ENCODE assay signal across 8 mouse cellular contexts in genomic region chrX:56454671-56455371, GRCm38 (mm10). TPM values are rescaled to one million over a fixed set of nuclear protein-coding genes. Genes with fewer than 3 reads are reported as not detected.
DNase-seq lines count a peak whose midpoint lies in the region; ATAC-seq and TF ChIP-seq lines count a peak whose summit lies in the region.

Ints6l (plus strand) TSS chrX:56454857.

- no peaks in the 10 kb centered on the region for H3K36me3 ChIP-seq in embryonic facial prominence, embryonic 13.5 days
- no peaks in the 10 kb centered on the region; the same call in 1 of the 2 replicates for H3K36me3 ChIP-seq in heart, adult 2 months (ENCODE audit: control insufficient read depth, insufficient read depth, low read length)
- H3K36me3 ChIP-seq in limb, embryonic 13.5 days: no peaks in the 10 kb centered on the region
- H3K36me3 ChIP-seq in midbrain, embryonic 16.5 days (ENCODE audit: control insufficient read depth, insufficient read depth, low read length): no peaks in the 10 kb centered on the region

- no peak for TF ChIP-seq CTCF in heart, adult 2 months (IDR thresholded peaks at IDR 0.05)

- H3K27ac ChIP-seq in embryonic facial prominence, embryonic 13.5 days: peak within 1 kb of the TSS; percentile 95
- H3K27ac ChIP-seq in heart, adult 2 months: peak within 1 kb of the TSS; percentile 88
- H3K27ac ChIP-seq in limb, embryonic 13.5 days: peak within 1 kb of the TSS; percentile 97
- peak within 1 kb of the TSS; percentile 94 for H3K27ac ChIP-seq in midbrain, embryonic 16.5 days (ENCODE audit: low read length)

- H3K9ac ChIP-seq in embryonic facial prominence, embryonic 13.5 days: peak within 1 kb of the TSS; percentile 79
- H3K9ac ChIP-seq in heart, adult 2 months (ENCODE audit: low read depth, low read length): peak within 1 kb of the TSS; percentile 97
- H3K9ac ChIP-seq in limb, embryonic 13.5 days: peak within 1 kb of the TSS; percentile 79
- peak within 1 kb of the TSS; percentile 79 for H3K9ac ChIP-seq in midbrain, embryonic 16.5 days (ENCODE audit: low read depth, low read length)

- TF ChIP-seq EP300 in heart, adult 2 months (IDR thresholded peaks at IDR 0.05; ENCODE audit: insufficient read depth, low read depth, low read length): peak; percentile 56; the same call in 1 of the 2 replicates

- peak within 1 kb of the TSS; percentile 59 for H3K4me2 ChIP-seq in embryonic facial prominence, embryonic 13.5 days
- peak within 1 kb of the TSS; percentile 64 for H3K4me2 ChIP-seq in limb, embryonic 13.5 days (replicated peaks)
- H3K4me2 ChIP-seq in midbrain, embryonic 16.5 days (ENCODE audit: low read length): peak within 1 kb of the TSS; percentile 55

- ATAC-seq in embryonic facial prominence, embryonic 13.5 days (ENCODE audit: insufficient number of reproducible peaks, insufficient read depth, low FRiP score, low TSS enrichment, low read depth): peak; percentile 84
- ATAC-seq in limb, embryonic 13.5 days (ENCODE audit: low FRiP score, low read depth): peak; percentile 85
- peak; percentile 79 for ATAC-seq in midbrain, embryonic 16.5 days

- H3K4me3 ChIP-seq in embryonic facial prominence, embryonic 13.5 days: peak within 1 kb of the TSS; percentile 55
- peak within 1 kb of the TSS; percentile 69 for H3K4me3 ChIP-seq in heart, adult 2 months
- peak within 1 kb of the TSS; percentile 57 for H3K4me3 ChIP-seq in limb, embryonic 13.5 days
- H3K4me3 ChIP-seq in midbrain, embryonic 16.5 days (ENCODE audit: low read depth, low read length): peak within 1 kb of the TSS; percentile 58

- no peaks in the 10 kb centered on the region; the same call in 1 of the 2 replicates for H3K79me2 ChIP-seq in heart, adult 2 months (replicated peaks; ENCODE audit: control insufficient read depth, insufficient read depth, low read length)

- WGBS in embryonic facial prominence, embryonic 13.5 days: 16% methylated on average over 22 of the region's 22 CpGs
- 25% methylated on average over 22 of the region's 22 CpGs for WGBS in heart, adult 2 months
- 19% methylated on average over 22 of the region's 22 CpGs for WGBS in limb, embryonic 13.5 days
- 36% methylated on average over 20 of the region's 22 CpGs for WGBS in midbrain, embryonic 16.5 days

- DNase-seq in 3134 (ENCODE audit: extremely low read depth, insufficient read length, low spot score): peak; percentile 74
- peak; percentile 84 to 86 for DNase-seq in adrenal gland, postnatal 36 days
- DNase-seq in heart, adult 2 months: peak; percentile 82 to 84
- DNase-seq in kidney, adult 8-10 months: peak; percentile 83 to 84
- DNase-seq in spleen, postnatal 10 days (ENCODE audit: low spot score in 2 of 2): peak; percentile 72 to 80

- no peaks in the 10 kb centered on the region for H3K27me3 ChIP-seq in embryonic facial prominence, embryonic 13.5 days
- H3K27me3 ChIP-seq in heart, adult 2 months (ENCODE audit: control insufficient read depth, insufficient read depth, low read length): no peaks in the 10 kb centered on the region
- no peaks in the 10 kb centered on the region for H3K27me3 ChIP-seq in limb, embryonic 13.5 days
- H3K27me3 ChIP-seq in midbrain, embryonic 16.5 days (ENCODE audit: control insufficient read depth, insufficient read depth, low read depth, low read length): no peaks in the 10 kb centered on the region

- no peaks in the 10 kb centered on the region for H3K4me1 ChIP-seq in embryonic facial prominence, embryonic 13.5 days
- no peaks in the 10 kb centered on the region for H3K4me1 ChIP-seq in heart, adult 2 months (ENCODE audit: control insufficient read depth, insufficient read depth, low read length)
- no peaks in the 10 kb centered on the region for H3K4me1 ChIP-seq in limb, embryonic 13.5 days
- H3K4me1 ChIP-seq in midbrain, embryonic 16.5 days (ENCODE audit: control insufficient read depth, insufficient read depth, low read length): no peaks in the 10 kb centered on the region

- intact Hi-C loops in heart, adult 2 months (cut with DNase I): loop anchor here (1.0 to 5.0 kb wide), 2 partner anchors 19 to 32 kb away; no protein-coding TSS in a partner anchor

- TF ChIP-seq POLR2A in heart, adult 2 months (IDR thresholded peaks at IDR 0.05; ENCODE audit: insufficient read depth, low read depth, low read length): peak; percentile 99

- H3K9me3 ChIP-seq in embryonic facial prominence, embryonic 13.5 days: no peaks in the 10 kb centered on the region
- no peaks in the 10 kb centered on the region for H3K9me3 ChIP-seq in limb, embryonic 13.5 days
- no peaks in the 10 kb centered on the region for H3K9me3 ChIP-seq in midbrain, embryonic 16.5 days (replicated peaks; ENCODE audit: control insufficient read depth, low read length, poor library complexity, severe bottlenecking)

RNA-seq across cellular contexts. Expression of gene Ints6l, which starts in this region (rescaled TPM):
- total RNA-seq in adrenal gland, postnatal 36 days (2021): 10 to 100 TPM; 22.9 to 25.5 TPM
- 24.6 and 26.3 TPM in 2 replicates for polyA plus RNA-seq in embryonic facial prominence, embryonic 13.5 days (2015; fragmentation: Nextera tagmentation; extraction: Ambion mirVana)
- total RNA-seq in heart, adult 2 months (2021): 1 to 10 TPM; 4.8 to 4.9 TPM
- 10.9 and 20.8 TPM in 2 replicates for polyA plus RNA-seq in heart, adult 2 months (2012; rRNA removed)
- polyA plus RNA-seq in limb, embryonic 13.5 days (2015; fragmentation: Nextera tagmentation; extraction: Ambion mirVana): 25.3 and 26.6 TPM in 2 replicates
- polyA plus RNA-seq in midbrain, embryonic 16.5 days (2015; fragmentation: Nextera tagmentation; extraction: Ambion mirVana): 18.2 and 18.3 TPM in 2 replicates

Comparison
In these comparisons a context has a peak if more than half of its experiments do, and no peak if none do; other contexts are left out.
1. Peak in every context shown above with its lines: DNase-seq, ATAC-seq, H3K4me3 ChIP-seq and H3K27ac ChIP-seq.
2. RNA of gene Ints6l (total RNA-seq): 22.9 to 25.5 TPM in adrenal gland, postnatal 36 days; 4.8 to 4.9 TPM in heart, adult 2 months; every median in the first group is over 4 times any median in the second.